In genomic region chr7:45784524-45785372, GRCm38 (mm10) we compare ENCODE assay signal across 7 mouse cellular contexts. TPM values are rescaled to one million over a fixed set of nuclear protein-coding genes. Genes with fewer than 3 reads are reported as not detected.
A peak's percentile ranks its signal among the peaks of the same experiment; 100 is the strongest.
DNase-seq lines count a peak whose midpoint lies in the region; ATAC-seq and TF ChIP-seq lines count a peak whose summit lies in the region.

Gene Sult2b1, minus strand, starts transcription at chr7:45784669.

- H3K36me3 ChIP-seq in ES-Bruce4 (ENCODE audit: control insufficient read depth, insufficient read depth, low read length, poor library complexity, severe bottlenecking): no peaks in the 10 kb centered on the region
- H3K36me3 ChIP-seq in embryonic facial prominence, embryonic 10.5 days (replicated peaks): peaks cover 28% of the 10 kb centered on the region
- peaks cover 23% of the 10 kb centered on the region for H3K36me3 ChIP-seq in hindbrain, embryonic 15.5 days
- peaks cover 18% of the 10 kb centered on the region for H3K36me3 ChIP-seq in midbrain, postnatal 0 days (ENCODE audit: insufficient read depth, low read length)

- peaks cover 3% of the 10 kb centered on the region for H3K4me1 ChIP-seq in ES-Bruce4 (ENCODE audit: control insufficient read depth, insufficient read depth, low read length)
- H3K4me1 ChIP-seq in embryonic facial prominence, embryonic 10.5 days: peaks cover 47% of the 10 kb centered on the region
- H3K4me1 ChIP-seq in hindbrain, embryonic 15.5 days (replicated peaks): peaks cover 22% of the 10 kb centered on the region
- H3K4me1 ChIP-seq in midbrain, postnatal 0 days (ENCODE audit: insufficient read depth, low read length): peaks cover 5% of the 10 kb centered on the region; the same call in 1 of the 2 replicates

- H3K4me2 ChIP-seq in hindbrain, embryonic 15.5 days: peak within 1 kb of the TSS; percentile 64
- peak within 1 kb of the TSS; percentile 88 for H3K4me2 ChIP-seq in midbrain, postnatal 0 days (ENCODE audit: low read depth, low read length, poor library complexity, severe bottlenecking)

- DNase-seq in Patski (ENCODE audit: low read depth, low spot score): peak; percentile 51
- peak; percentile 94 for DNase-seq in embryonic facial prominence, embryonic 10.5 days (ENCODE audit: low spot score)
- DNase-seq in left cerebral cortex, adult 8-10 months (ENCODE audit: low spot score in 2 of 2): peak; percentile 65 to 94
- peak; percentile 99 for DNase-seq in midbrain, postnatal 0 days (ENCODE audit: low spot score)
- no peak for DNase-seq in urinary bladder, adult 2 months (ENCODE audit: low spot score)

- in situ Hi-C loops in Patski (cut with MboI; ENCODE audit: low pct_unique_long_range_greater_than_20kb): no loop called here

- ATAC-seq in Patski: peak; percentile 36
- ATAC-seq in hindbrain, embryonic 15.5 days (ENCODE audit: low FRiP score, low read depth): peak; percentile 77
- peak; percentile 80 for ATAC-seq in midbrain, postnatal 0 days (ENCODE audit: low FRiP score)

- WGBS in embryonic facial prominence, embryonic 10.5 days: 24% methylated on average over 20 of the region's 20 CpGs
- 9% methylated on average over 20 of the region's 20 CpGs for WGBS in hindbrain, embryonic 15.5 days
- WGBS in midbrain, postnatal 0 days: 12% methylated on average over 20 of the region's 20 CpGs

- H3K27me3 ChIP-seq in ES-Bruce4 (ENCODE audit: control insufficient read depth, insufficient read depth, low read length, poor library complexity, severe bottlenecking): no peaks in the 10 kb centered on the region
- H3K27me3 ChIP-seq in Patski: no peaks in the 10 kb centered on the region
- peaks cover 31% of the 10 kb centered on the region for H3K27me3 ChIP-seq in embryonic facial prominence, embryonic 10.5 days (replicated peaks; ENCODE audit: low read depth, poor library complexity, severe bottlenecking)
- no peaks in the 10 kb centered on the region for H3K27me3 ChIP-seq in hindbrain, embryonic 15.5 days
- no peaks in the 10 kb centered on the region for H3K27me3 ChIP-seq in midbrain, postnatal 0 days (ENCODE audit: insufficient read depth, low read length)

- no peak within 1 kb of the TSS for H3K27ac ChIP-seq in ES-Bruce4 (ENCODE audit: insufficient read depth, low read length)
- H3K27ac ChIP-seq in embryonic facial prominence, embryonic 10.5 days (replicated peaks): peak within 1 kb of the TSS; percentile 89
- H3K27ac ChIP-seq in hindbrain, embryonic 15.5 days (replicated peaks): peak within 1 kb of the TSS; percentile 97
- H3K27ac ChIP-seq in midbrain, postnatal 0 days (ENCODE audit: low read depth, low read length): peak within 1 kb of the TSS; percentile 92

- H3K9me3 ChIP-seq in ES-Bruce4 (replicated peaks; ENCODE audit: control insufficient read depth, insufficient read depth, low read length, poor library complexity, severe bottlenecking): no peaks in the 10 kb centered on the region
- H3K9me3 ChIP-seq in embryonic facial prominence, embryonic 10.5 days: no peaks in the 10 kb centered on the region
- no peaks in the 10 kb centered on the region; the same call in 1 of the 2 replicates for H3K9me3 ChIP-seq in hindbrain, embryonic 15.5 days
- no peaks in the 10 kb centered on the region for H3K9me3 ChIP-seq in midbrain, postnatal 0 days (ENCODE audit: low read length)

- peak within 1 kb of the TSS; percentile 69 for H3K4me3 ChIP-seq in ES-Bruce4 (ENCODE audit: low read depth, low read length)
- H3K4me3 ChIP-seq in embryonic facial prominence, embryonic 10.5 days: peak within 1 kb of the TSS; percentile 86
- H3K4me3 ChIP-seq in hindbrain, embryonic 15.5 days: peak within 1 kb of the TSS; percentile 90
- H3K4me3 ChIP-seq in midbrain, postnatal 0 days (ENCODE audit: low read depth, low read length): peak within 1 kb of the TSS; percentile 92

- POLR2A ChIA-PET in Patski (lab: Charles Lee): interaction anchor here (0.6 to 1.5 kb wide), 3 partner anchors 9 to 43 kb away, joined by 3 read pairs; no protein-coding TSS in a partner anchor

- TF ChIP-seq CTCF in ES-Bruce4 (IDR thresholded peaks at IDR 0.05; ENCODE audit: low read depth, low read length) (no peak), Patski (IDR thresholded peaks at IDR 0.05) (no peak)
- TF ChIP-seq CTCF in midbrain, postnatal 0 days (IDR thresholded peaks at IDR 0.05): no peak

- TF ChIP-seq POLR2A in ES-Bruce4 (IDR thresholded peaks at IDR 0.05; ENCODE audit: insufficient read depth, low read length): no peak

- CTCF ChIA-PET in Patski (lab: Charles Lee): interaction anchor here (1.2 kb wide), 2 partner anchors 17 to 31 kb away, joined by 3 to 4 read pairs; no protein-coding TSS in a partner anchor

- H3K9ac ChIP-seq in ES-Bruce4 (ENCODE audit: low read depth, poor library complexity, severe bottlenecking): peak within 1 kb of the TSS; percentile 66
- peak within 1 kb of the TSS; percentile 96 for H3K9ac ChIP-seq in hindbrain, embryonic 15.5 days
- H3K9ac ChIP-seq in midbrain, postnatal 0 days (replicated peaks; ENCODE audit: low read length, poor library complexity, severe bottlenecking): peak within 1 kb of the TSS; percentile 99

- TF ChIP-seq EP300 in ES-Bruce4 (IDR thresholded peaks at IDR 0.05; ENCODE audit: insufficient read depth, low read depth, low read length): no peak

RNA-seq across cellular contexts. Expression of gene Sult2b1, which starts in this region (rescaled TPM):
- polyA plus RNA-seq in ES-Bruce4 (2011; ENCODE audit: insufficient read depth, insufficient read length, low read depth, missing spikeins) (5.4 and 6.4 TPM in 2 replicates), Patski (2021) (1.4 TPM)
- polyA plus RNA-seq in embryonic facial prominence, embryonic 10.5 days (2016; fragmentation: Nextera tagmentation; extraction: Ambion mirVana): 1.6 and 1.7 TPM in 2 replicates
- polyA plus RNA-seq in hindbrain, embryonic 15.5 days (2015; fragmentation: Nextera tagmentation; extraction: Ambion mirVana): 6.3 TPM in 2 replicates
- total RNA-seq in left cerebral cortex, adult 8-10 months (2022): 10 to 100 TPM; 12.9 to 15.9 (median 14.9) TPM
- total RNA-seq in midbrain, postnatal 0 days (2014; rRNA removed): 5.0 and 5.1 TPM in 2 replicates
- 5.6 and 6.1 TPM in 2 replicates for polyA plus RNA-seq in midbrain, postnatal 0 days (2015; fragmentation: Nextera tagmentation; extraction: Ambion mirVana)
- 1.3 and 1.5 TPM in 2 replicates for polyA plus RNA-seq in urinary bladder, adult 2 months (2012; rRNA removed)
